In the genomic region with DNA sequence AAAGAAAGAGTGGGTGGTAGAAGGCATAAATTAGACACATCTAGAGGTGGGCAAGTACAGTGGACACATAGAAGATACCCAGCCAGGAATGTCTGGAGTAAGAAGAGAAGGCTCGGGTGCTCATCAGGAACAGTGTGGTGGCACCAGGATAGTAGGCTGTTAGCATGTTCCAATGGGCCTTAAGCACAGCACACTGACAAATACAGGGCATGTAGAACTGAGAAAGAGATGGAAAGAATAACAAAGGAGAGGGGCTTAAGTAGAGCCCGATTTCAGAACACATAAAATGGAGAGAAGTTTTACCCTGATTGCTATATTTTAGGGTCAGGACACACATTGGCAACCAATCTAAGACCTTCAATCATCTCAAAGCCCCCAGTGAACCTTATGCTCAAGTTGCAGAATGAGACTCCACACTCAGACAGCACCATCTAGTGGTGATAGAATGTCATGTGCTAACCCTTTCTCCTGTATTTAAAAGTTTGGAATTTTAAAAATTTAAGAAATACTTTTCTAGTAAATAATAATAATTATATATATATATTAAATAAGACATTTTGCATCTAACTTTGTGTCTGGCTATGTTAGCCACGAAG, we compare ENCODE assay signal across 11 mouse cellular contexts.
DNase-seq lines count a peak whose midpoint lies in the region; ATAC-seq and TF ChIP-seq lines count a peak whose summit lies in the region.
"Had no signal": no experiment of that assay in that cellular context is flagged by ENCODE, and none has a peak within 500 bp of the region (broad histone marks: within the 10 kb centered on the region; RNA-seq: fewer than 3 reads in every experiment).

No protein-coding gene starts in this region.

- WGBS in kidney, embryonic 16.5 days: 31% methylated on average over 3 of the region's 3 CpGs

- in situ Hi-C loops in Patski (cut with MboI; ENCODE audit: low pct_unique_long_range_greater_than_20kb): no loop called here

- H3K4me3 ChIP-seq in kidney, embryonic 16.5 days (ENCODE audit: low read length): no peak overlapping the region
- H3K4me3 ChIP-seq: embryonic facial prominence, embryonic 15.5 days; limb, embryonic 15.5 days had no signal

- 0 out of 2 replicates have a peak, but pooled peaks cover under 1% of the 10 kb centered on the region for H3K9me3 ChIP-seq in kidney, embryonic 16.5 days (ENCODE audit: low read length)
- H3K9me3 ChIP-seq: embryonic facial prominence, embryonic 15.5 days; limb, embryonic 15.5 days had no signal

- ATAC-seq in kidney, embryonic 16.5 days (ENCODE audit: low FRiP score, low TSS enrichment): no peak
- no peak for ATAC-seq in Patski

- H3K27ac ChIP-seq in kidney, embryonic 16.5 days (ENCODE audit: low read length): no peak overlapping the region
- H3K27ac ChIP-seq: embryonic facial prominence, embryonic 15.5 days; limb, embryonic 15.5 days had no signal

- peak; percentile 61 for TF ChIP-seq CTCF in Patski (IDR thresholded peaks at IDR 0.05)

- H3K4me1 ChIP-seq in kidney, embryonic 16.5 days (ENCODE audit: insufficient read depth, low read length): no peaks in the 10 kb centered on the region

- CTCF ChIA-PET in Patski (lab: Charles Lee): no interaction called here

- DNase-seq in kidney, adult 9 months: peak; percentile 34
- DNase-seq in A20 (ENCODE audit: low read depth, low spot score) (peak; percentile 7), Patski (ENCODE audit: low read depth, low spot score) (no peak)
- peak; percentile 32 for DNase-seq in forelimb bud, embryonic 11.5 days (ENCODE audit: low read depth, low spot score)
- no peak for DNase-seq in spleen, postnatal 14 days (ENCODE audit: low spot score in 2 of 2)
- no peak for DNase-seq in ovary, postnatal 36 days (ENCODE audit: low spot score)
- DNase-seq in adrenal gland, adult 18-20 months (ENCODE audit: low spot score in 2 of 2): no peak
- DNase-seq: heart, postnatal 36 days had no signal

- H3K27me3 ChIP-seq in kidney, embryonic 16.5 days (ENCODE audit: insufficient read depth, low read length): no peaks in the 10 kb centered on the region
- peaks cover 8% of the 10 kb centered on the region for H3K27me3 ChIP-seq in Patski
- H3K27me3 ChIP-seq: embryonic facial prominence, embryonic 15.5 days; limb, embryonic 15.5 days had no signal

- H3K36me3 ChIP-seq in kidney, embryonic 16.5 days (ENCODE audit: insufficient read depth, low read length): no peaks in the 10 kb centered on the region
- H3K36me3 ChIP-seq: embryonic facial prominence, embryonic 15.5 days; limb, embryonic 15.5 days had no signal

- H3K4me2 ChIP-seq in kidney, embryonic 16.5 days (replicated peaks; ENCODE audit: low read depth, low read length): no peak overlapping the region
- H3K4me2 ChIP-seq: embryonic facial prominence, embryonic 15.5 days; limb, embryonic 15.5 days had no signal

- POLR2A ChIA-PET in Patski (lab: Charles Lee): no interaction called here

- H3K9ac ChIP-seq in kidney, embryonic 16.5 days (replicated peaks; ENCODE audit: low read length): no peak overlapping the region
- H3K9ac ChIP-seq: embryonic facial prominence, embryonic 15.5 days; limb, embryonic 15.5 days had no signal

Comparison
In these comparisons a context has a peak if more than half of its experiments do, and no peak if none do; other contexts are left out.
1. DNase-seq: peak in kidney, adult 9 months (single experiment), A20 (single experiment) and forelimb bud, embryonic 11.5 days (single experiment); none in Patski (single experiment), spleen, postnatal 14 days (0 of 2), ovary, postnatal 36 days (single experiment) and adrenal gland, adult 18-20 months (0 of 2).